Mouse (Mus musculus): ENCODE data around the gene Minpp1.

DNA sequence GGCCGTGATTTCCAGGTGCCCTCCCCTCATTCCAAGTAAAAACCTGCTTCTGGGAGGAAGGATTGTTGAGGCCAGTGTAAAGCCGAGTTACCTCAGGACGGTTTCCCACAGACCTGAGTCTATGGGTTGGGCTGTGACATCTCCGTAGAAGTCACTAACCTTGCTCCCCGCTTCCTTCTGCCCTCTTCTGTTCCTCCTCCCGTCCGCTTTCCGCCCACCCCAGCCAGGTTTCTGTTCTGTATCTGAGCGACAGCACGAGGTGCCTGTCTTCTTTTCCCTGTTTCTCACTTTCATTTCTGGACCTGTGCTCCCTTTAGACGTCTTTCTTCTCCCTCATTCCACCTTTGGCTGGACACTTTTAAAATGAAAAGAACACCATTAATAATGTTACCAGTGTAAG lies 9.5 kb downstream of the Minpp1 start:
- TF ChIP-seq CTCF (IDR thresholded peaks at IDR 0.05) (no peak), EP300 (IDR thresholded peaks at IDR 0.05) (no peak)
